Mouse (Mus musculus) olfactory bulb, adult 2 months (tissue): ENCODE measurements around the gene Zmynd11.

Experiments
- CTCF ChIP-seq: fragments of 200-500 bp; IDR thresholded peaks from 2 replicates; pipeline ENCODE4 v1.5.1; 2012; ENCODE audit warnings: low read depth, mild to moderate bottlenecking, low read length, moderate library complexity; ENCODE audit not compliant: insufficient read depth
- POLR2A ChIP-seq: fragments of 200-500 bp; IDR thresholded peaks from 2 replicates; pipeline ENCODE4 v1.6.1; 2012; ENCODE audit warnings: mild to moderate bottlenecking, low read depth, low read length, moderate library complexity; ENCODE audit not compliant: insufficient read depth

GRCm38 (mm10) chr13:9674126-9674525 is 91.0 kb downstream of the Zmynd11 start:
- TF ChIP-seq CTCF (no peak), POLR2A (no peak)
